Mouse (Mus musculus) bone marrow macrophage, adult 2 months (primary cell): ENCODE measurements around the gene Cfap54.

Experiments used
- CTCF ChIP-seq: IDR thresholded peaks from 2 replicates; pipeline ENCODE4 v1.5.1; 2012; ENCODE audit warnings: low read depth, mild to moderate bottlenecking, low read length, moderate library complexity
- POLR2A ChIP-seq: IDR thresholded peaks from 2 replicates; pipeline ENCODE4 v1.6.1; 2012; ENCODE audit warnings: mild to moderate bottlenecking, low read depth, low read length, borderline replicate concordance

DNA sequence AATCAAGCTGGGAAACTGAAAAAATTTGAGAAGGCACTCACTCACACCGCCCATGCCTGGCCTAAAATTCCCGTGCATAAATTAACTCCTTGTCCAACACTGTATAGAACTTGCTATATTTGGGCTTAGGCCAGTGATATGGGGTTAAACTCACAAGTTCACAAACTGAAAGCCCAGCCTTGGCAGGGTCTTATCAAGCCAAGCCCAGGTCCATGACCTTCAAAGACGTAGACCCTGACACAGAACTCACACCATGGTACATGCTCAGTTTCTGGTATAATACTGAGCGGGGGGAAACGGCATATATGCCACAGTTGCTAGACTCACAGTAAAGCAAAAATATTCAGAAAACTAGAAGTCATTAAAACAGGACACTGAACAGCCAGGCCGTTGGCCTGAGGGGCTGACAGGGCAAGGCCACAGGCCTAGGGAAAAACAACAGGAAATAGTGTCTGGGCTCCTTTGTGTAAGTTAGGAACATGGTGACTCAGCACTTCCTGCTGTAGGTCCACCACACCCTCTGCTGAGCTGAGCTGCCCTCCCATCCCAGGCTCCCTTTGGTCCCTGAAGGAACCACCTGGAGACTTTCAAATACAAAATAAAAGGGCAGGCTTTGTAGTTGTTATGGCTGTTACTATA, 12.3 kb downstream of the Cfap54 start:
- TF ChIP-seq POLR2A (no peak), CTCF (no peak)
